Mouse (Mus musculus): Measurements from ENCODE around the gene Gm47841. TPM values are rescaled to one million over a fixed set of nuclear protein-coding genes. Genes with fewer than 3 reads are reported as not detected.
A peak's percentile ranks its signal among the peaks of the same experiment; 100 is the strongest.

Gene Gm47841
- total RNA-seq (2021), result not detected
- long read RNA-seq, experiment 1, result 0 reads
- long read RNA-seq, experiment 2, result 0 reads

DNA sequence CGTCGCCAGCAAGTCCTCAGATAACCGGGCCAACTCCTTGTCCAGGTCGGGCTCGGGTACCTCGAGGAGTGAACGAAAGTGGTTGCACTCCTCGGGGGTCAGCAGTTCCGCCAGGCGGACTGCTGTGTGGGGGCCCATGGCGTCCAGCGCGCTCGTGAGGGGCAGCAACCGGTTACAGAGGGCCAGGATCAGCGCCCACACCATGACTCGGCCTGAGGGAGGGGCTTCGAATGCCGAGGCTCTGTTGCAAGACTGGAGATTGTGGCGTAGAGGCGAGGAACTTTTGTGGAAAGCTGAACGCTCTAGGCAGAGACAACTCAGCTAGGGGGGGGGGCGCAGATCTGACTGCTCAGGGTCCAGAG is at the start of gene Gm47841:
Gene Gm47841, minus strand, starts transcription at position 204 of the 362 bp plus-strand sequence.
- DNase-seq (ENCODE audit: low spot score in 2 of 2), result no peak

DNA sequence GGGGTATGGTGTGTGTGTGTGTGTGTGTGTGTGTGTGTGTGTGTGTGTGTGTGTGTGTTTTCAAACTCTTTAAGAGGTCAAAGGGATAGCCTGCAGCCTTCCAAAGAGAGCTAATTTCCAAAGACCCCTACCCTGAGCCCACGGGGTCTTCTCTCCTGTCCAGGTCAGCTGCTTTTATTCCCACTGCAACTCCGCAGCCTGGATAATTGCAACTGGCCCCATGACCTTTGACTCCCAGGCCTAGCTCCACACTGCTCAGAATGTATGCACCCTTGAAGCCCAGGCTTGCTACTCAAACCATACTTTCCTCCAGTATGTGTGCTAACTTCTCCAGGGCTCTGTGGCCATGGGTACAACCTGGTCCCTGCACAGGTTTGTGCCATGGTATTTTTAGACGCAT is 48.2 kb upstream of the Gm47841 start:
- DNase-seq (ENCODE audit: low spot score in 2 of 2), result no peak

DNA sequence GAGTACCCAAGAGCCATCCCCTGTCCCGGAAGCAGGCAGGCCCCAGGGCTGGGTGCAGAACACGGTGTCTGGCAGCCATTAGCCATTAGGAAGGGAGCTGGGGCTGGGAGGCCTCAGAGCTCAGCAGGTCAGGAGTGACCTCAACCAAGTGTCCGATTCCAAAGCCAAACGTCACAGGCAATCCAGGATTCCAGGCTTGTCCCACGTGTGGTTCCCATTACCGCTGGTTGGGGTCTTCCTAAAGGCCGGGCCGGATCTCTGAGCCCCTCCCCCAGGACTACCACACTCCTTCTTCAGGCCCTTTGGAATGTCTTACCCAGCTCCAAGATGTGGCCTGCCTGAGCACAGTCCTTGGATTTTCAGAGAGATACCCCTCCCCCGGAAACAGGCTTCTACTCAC is 47.8 kb upstream of the Gm47841 start:
- DNase-seq (ENCODE audit: low spot score in 2 of 2), result no peak

DNA sequence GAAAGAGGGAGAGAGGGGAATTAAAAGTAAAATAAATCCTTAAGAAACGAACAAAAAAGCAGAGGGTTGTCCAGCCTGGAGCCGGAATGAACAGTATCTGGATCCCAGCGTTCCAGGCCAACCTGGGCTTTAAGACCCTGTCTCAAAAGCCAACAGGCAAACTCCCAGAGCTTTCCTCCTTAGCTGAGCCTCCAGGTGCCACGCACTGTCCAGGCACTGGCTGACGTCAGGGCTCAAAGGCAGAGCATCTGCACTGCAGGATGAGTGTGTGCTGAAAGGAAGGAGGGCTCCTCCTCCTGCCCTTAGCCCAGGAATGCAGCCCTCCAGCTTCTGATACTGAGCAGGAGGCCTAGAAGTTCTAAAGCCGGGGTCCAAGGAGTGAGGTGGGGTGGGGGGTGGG is 46.8 kb upstream of the Gm47841 start:
- no peak for DNase-seq (ENCODE audit: low spot score in 2 of 2)

DNA sequence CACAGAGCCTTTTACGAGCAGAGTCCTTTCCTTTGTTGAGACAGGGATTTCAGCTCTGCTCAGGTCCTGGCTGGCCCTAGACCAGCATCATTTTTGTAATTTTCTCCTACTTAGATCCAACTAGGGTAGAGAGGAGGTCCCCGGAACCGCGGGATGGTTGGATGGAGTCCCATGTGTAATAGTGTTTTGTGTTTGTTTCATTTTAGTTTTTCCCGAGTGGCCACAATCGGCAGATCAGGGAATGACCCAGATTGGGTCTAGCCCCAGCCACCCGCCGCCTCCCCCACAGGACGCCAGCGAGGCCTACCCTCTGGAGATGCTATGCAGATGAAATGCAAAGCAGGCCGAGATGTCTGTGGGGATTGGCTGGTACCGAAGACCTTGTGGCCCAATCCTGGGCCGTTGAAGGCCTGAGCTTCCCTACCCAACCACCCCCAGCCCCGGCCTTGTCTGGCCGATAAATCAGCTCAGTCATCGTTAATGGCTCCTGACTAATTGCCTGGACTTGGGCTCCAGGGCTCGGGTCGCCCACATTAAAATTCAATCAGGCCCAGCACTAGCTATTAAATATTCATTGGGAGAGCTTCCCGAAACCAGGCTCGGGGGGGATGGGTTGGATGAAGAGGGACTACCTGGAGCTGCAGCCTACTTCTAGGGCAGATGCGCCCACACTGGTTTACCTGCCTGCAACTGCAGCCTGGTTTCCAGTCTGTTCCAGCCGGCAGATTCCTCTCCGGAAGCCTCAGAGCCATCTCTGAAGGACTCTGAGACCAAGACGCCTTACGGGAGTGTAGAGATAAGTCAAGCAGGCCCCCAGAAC is 45.8 kb upstream of the Gm47841 start:
- peak; percentile 33 to 49 for DNase-seq (ENCODE audit: low spot score in 2 of 2)

DNA sequence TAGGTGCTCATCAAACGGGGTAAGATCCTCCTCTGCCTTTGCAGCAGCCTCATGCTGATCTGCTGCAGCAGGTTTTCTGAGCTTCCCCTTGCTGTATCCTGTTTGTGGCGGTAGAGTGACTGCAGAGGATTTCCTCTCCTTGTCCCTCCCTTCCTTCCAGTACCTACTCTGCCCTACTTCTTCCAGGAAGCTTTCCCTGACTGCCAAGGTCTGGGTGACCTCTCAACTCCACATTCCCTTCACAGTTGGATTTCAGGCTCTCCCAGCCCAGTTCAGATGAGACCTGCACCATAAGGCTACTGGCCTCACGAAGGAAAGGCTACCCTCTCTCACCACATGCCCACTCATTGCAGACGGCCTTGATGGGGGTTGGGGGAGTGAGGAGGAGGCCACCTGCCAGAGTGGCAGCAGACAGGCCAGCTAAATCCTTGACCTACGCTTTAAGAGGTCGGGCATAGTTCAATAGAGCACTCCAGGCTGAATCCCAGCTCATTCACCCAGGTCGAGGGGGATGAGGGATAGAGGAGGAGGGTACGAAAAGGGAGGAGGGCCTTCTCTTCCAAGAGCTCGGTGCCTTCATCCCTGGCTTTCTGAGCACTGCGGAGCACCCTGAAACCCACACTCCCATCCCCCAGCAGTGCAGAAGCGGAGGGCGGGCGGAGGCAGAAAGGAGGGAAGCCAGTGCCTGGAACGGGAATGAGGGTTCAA is 45.1 kb upstream of the Gm47841 start:
- no peak for DNase-seq (ENCODE audit: low spot score in 2 of 2)

DNA sequence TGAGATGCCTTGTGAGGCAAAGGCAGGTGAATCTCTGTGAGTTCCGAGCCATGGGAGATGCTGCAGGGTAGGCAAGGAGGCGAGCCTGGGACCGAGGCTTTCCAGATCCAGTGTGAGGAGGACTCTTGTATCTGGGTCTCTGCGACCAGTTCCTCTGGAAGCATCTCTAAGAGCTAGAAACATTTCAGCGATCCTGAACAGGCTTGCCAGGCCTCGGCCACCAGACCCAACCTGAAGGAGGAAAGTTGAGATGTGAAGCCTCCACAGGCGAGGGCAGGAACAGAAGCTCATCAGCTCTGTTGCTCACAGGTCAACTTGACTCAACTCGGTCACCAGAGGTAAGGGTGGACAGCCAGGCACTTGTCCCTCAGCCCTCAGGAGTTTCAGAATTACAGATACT is 44.4 kb upstream of the Gm47841 start:
- no peak for DNase-seq (ENCODE audit: low spot score in 2 of 2)

DNA sequence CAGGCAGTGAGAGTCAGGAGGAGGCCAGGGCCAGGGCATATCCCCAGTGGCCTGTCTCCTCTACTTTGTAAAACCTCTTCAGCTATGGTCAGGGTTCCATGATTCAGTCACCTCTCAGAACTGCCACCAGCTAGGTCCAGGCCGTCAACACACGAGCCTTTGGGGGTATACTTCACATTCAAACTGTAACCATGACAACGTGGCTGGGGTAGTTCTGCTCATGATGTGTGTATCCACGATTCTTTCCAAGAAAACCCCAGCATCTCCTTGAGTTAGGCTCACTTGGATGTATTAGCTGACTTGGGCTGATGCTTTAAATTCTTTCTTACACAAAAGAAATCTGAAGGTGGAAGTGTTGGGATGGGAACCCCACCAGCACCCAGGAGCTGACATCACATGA is 41.1 kb upstream of the Gm47841 start:
- no peak for DNase-seq (ENCODE audit: low spot score in 2 of 2)

DNA sequence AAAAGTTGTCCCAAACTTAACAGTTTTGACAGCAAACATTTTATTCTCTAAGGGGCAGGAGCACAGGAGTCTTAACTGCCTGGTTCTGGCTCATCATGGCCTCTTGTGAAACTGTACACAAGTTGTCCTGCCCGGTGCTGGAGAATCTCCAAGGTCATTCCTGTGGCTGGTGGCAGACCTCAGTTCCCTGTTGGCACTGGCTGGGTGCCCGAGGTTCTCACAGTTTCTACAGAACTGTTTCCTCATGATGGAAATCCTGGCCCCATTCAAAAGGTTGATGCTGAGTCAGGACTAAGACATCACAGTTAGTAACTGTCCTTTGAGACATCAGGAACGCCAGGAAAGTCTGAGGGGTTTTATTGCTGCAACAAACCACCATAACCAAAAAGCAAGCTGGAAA is 39.8 kb upstream of the Gm47841 start:
- no peak for DNase-seq (ENCODE audit: low spot score in 2 of 2)

DNA sequence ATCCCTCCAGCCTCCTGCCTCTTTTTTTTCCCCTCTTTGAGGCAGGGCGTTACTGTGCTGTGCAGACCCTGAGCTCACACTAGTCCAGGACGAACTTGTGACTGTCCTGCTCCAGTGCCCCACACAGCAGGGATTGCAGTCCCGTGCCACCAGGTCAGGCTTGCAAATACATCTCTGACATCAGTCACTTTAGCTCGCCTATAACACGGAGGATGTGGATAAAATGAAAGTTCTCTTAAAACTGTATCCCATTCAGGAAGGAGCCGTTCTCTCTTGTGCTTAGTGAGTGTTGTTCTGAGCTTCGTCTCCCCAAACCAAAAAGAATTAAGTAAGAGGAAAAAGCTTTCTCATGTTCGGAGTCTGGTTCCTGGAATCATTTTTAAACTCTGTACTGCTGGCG is 39.3 kb upstream of the Gm47841 start:
- DNase-seq (ENCODE audit: low spot score in 2 of 2), result no peak

DNA sequence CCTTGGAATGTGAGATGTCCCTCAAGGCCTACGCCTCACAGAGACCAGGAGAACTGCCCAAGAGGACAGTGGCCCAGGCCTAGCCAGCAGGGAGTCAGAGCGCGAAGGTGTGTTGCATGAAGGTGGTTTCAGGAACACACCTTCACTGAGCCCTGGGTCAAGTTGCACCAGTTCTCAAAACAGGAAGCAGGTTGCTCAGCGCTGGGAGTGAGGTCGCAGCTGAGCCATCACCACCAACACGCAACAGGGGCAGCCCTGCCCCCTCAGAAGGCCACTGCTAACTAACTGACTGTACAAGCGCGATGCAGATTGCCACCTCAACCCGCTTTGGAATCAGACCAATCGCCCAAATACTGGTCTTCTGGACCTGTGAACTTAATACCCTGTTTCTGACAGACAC is 37.3 kb upstream of the Gm47841 start:
- no peak for DNase-seq (ENCODE audit: low spot score in 2 of 2)

DNA sequence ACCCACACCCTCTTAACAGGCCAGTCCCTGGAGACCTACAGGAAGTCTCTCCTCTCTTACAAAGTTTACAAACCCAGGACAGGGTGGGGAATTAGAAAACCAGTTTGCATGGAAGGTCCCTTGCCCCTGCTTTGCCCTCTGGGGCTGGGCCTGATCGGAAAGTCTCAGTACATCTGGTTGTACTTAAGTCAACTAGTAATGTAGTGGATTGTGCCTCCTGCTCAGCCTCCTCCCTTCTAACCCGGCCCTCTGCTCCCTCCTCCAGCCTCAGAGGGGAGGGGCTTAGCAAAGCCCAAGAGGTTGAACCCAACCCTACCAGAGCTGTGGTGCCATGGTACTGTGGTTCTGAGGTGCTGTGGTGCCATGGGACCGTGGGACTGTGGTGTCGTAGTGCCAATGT is 35.0 kb upstream of the Gm47841 start:
- no peak for DNase-seq (ENCODE audit: low spot score in 2 of 2)

DNA sequence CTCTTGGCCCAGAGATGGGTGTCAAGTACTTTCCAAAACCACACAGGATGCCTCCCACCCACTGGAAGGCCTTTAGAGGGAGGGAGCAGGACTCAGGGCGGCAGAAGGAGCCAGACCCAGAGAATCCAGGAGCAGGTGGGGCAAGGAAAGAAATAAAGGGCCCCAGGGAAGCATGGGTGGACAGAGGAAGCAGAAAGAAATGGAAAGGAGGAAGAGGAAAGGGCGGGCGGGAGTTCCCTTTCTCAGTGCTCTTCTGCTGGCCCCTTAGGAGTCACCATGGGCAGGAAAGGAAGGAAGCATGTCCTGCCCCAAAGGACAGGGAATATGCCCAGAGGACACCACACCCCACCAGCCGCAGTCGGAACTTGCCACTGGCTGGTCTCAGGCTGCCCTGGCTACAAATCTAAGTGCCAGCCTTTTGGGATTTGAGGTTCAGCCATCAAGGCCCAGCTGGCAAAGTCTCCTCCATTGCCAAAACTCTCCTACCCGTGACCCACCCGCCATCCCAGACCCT is 33.9 kb upstream of the Gm47841 start:
- no peak for DNase-seq (ENCODE audit: low spot score in 2 of 2)

DNA sequence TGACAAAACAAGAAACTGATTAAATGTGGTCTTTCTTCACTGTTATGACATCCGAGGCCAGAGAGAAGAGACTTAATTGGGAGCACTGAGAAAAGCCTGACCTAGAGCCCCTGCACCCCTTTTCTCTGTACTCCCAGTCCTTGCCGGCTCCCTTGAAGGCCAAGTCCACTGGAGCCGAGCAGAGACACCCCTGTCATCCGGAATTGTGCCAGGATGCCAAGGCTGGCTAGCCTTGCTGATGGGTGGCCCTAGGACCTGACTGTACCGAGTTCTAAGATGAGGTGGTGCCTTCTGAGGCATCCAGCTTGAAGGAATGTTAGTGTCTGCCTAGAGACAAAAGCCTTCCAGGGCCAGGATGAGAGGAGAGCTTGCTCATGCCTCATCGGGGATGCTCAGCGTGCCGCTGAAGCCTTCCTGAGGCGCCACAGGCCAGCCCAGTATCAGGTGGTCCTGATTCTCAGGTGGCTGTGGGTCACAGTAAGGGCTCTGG is 32.9 kb upstream of the Gm47841 start:
- no peak for DNase-seq (ENCODE audit: low spot score in 2 of 2)

DNA sequence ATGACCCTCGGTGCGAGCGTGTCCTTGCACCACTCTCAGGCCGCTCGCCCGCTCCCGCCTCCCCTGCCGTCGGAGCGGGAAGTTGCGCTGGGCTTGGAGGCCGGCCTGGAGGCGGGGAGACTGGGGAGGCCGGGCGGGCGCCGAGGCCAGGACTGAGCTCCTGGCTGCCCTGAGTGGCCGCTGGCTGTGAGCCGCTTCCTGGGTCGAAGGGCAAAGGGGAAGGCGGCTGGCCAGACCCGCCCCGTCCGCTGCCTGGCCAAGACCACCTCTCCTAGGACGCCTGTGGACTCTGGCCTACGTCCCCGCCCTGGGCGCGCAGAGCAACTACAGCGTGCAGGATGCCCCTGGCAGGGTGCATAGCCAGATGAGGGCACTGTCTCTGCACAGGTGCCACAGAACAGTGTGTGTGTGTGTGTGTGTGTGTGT is 31.5 kb upstream of the Gm47841 start:
- DNase-seq (ENCODE audit: low spot score in 2 of 2), result peak; percentile 64 to 71

DNA sequence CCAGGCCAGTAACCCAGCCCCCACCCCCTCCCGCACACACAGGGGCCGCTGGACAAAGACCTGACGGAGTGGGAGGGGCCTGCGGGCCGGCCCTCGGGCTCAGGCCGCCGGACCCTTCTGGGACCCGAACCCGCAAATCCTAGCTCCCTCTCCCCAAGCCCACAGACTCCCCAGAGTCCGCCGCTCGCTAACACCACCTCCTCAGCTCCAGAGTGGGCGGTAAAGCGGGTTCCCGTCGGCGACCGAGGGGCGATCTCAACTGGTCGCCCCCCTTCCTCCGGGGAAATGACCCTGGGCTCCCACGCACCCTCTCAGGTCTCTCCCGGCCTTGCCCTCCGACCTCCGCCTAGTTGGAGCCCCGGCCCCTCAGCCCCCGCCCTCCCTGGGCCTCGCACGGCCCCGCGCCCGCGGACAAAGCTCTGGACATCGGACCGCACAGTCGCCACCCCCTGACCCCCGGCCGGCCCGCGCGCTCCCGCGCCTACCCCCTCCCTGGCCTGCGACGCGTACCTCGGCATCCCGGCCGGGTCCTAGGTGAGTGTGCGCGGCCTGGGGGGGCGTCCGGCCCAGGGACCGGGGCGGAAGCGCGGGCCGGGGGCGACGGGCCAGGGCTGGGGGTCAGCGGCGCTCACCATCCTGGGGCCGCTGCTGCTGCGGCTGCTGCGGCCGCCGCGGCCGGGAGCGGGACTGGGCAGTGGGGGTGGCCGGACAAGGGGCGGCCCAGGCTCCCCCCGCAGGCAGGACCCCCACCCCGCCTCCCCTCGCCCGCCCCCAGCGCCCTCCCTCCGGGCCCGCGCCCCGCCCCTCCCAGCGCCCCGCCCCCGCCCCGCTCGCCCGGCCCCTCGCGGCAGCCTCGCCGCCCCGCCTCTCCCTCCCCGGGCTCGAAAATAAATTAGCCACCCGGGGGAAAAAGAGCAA is 30.9 kb upstream of the Gm47841 start, which contains the start of gene Fignl2:
Gene Fignl2, minus strand, starts transcription at position 755 of the 918 bp plus-strand sequence.
- no peak for DNase-seq (ENCODE audit: low spot score in 2 of 2)

DNA sequence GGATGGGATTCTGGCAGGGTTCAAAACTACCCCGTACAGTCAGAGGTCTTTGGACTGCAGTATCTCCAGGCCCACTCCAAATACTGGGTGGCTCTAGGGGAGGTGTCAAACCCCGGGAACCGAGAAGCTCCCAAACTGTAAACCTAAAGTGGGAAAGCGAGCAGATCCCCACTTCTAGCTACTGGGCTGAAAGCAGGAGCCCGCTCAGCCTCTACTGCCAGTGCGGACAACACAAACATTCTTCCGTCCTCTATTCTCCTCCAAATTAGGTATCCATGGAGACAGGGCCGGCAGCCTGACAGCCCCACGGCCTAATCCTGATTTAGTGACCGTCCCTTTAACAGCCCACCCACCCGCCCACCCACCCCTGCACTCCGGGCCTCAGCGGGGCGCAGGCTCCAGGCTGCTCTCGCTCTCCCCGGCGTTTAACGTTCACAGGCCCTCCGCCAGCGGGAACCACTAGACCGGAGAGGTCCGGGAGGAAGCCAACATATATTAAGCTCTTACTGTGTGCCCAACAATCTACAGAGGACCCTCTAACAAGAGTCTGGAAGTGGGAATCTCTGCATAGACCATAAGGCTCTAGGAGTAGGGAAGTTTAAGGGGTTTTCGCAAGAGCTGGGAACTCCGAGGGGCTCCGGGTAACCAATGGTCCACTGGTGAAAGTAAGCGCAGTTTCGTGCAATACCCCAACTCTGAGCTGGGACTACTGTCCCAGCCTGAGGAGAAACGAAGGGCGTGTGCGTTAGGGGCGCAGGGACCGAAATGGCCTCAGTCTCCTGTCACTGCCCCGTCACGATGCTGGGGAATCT is 30.0 kb upstream of the Gm47841 start:
- no peak for DNase-seq (ENCODE audit: low spot score in 2 of 2)

DNA sequence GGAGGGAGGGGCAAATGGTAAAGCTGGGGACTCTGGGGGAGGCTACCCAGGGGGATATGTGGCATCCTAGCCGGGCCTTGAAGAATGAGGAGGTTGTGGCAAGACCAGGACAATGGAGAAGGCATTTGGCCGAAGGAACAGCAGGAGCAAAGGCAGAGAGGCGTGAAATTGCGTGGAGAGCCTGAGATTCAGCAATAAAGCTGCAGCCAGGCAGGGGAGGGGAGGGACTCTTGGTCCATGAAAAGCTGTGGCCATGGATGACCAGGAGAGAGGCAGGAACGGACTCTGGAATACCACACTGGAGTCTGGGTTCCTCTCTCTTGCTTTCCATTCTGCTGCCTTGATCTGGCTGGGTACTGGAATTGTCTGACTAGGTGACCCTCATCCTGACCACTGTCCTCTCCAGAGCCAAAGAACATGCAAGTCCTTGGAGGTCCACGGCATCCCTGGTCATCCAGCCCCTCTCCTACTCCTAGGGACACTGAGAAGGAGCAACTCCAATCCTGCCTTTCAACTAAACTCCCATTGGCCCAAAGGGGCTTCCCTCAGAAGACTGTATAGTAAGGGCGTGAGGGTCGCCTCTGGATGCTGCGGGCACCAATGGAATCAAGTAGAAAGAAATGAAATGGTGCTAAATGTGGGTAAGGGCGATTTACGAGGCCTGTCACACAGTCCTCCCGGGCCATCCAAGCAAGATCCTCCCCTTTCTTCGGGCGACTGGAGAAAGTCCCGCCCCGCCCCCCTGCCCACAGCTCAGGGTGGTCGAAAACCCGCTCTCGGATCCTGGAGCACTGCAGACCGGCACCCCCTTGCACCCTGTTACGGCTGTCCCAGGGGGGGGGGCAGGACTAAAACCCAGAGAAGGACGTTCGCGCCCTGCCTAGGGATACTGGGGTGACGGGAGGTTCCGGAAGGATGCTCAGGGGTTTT is 29.1 kb upstream of the Gm47841 start:
- DNase-seq (ENCODE audit: low spot score in 2 of 2), result no peak

DNA sequence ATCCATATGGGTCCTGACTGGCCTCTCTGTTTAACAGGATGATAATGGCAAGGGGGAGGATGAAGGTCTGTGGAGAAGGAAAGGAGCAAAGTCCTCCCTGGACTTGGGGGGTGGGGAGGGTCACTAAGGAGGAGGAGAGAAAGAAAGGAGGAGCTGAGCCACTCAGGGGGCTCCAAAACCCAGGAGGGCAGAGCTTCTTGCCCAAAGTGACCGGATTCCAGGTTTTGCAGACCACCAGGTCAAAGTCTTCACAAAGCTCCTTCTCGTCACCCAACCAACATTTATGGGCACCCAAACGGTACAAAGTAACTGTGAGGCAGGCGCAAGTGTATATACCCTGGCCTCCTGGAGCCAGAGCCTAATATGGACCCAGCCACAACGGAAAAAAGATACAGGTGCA is 28.5 kb upstream of the Gm47841 start:
- DNase-seq (ENCODE audit: low spot score in 2 of 2), result no peak
